Mouse (Mus musculus) right cerebral cortex, adult 18-20 months (tissue): ENCODE data around the gene Ifnar2.
A peak's percentile ranks its signal among the peaks of the same experiment; 100 is the strongest.

ENCODE experiments used
- DNase-seq: peaks from one replicate; pipeline ENCODE4 v3.0.0; 2022; ENCODE audit warnings: mixed read lengths

Gene Ifnar2

GRCm38 (mm10) chr16:91372577-91373472, at the start of gene Ifnar2:
TSS of gene Ifnar2 (plus strand) at chr16:91372783.
- peak; percentile 75 for DNase-seq

DNA sequence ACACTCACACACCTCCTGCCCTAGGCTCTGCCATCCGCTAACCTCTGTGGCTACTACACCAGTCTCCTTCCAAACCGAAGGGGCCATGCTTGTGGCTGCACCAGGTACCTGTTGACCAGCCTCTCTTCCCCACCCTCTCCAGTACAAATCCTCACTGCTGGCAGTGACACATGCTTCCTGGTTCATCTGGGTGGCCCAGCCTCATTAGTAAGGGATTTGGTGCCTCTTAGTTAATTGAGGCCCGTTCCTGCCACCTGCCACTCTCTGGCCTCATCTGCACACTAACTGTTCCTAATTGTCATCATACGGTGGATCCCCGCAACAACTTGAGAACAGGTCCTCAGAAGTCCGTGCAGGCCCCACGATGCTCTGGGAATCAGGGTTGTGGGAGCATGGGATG, 45.0 kb upstream of the Ifnar2 start:
- DNase-seq, result no peak

DNA sequence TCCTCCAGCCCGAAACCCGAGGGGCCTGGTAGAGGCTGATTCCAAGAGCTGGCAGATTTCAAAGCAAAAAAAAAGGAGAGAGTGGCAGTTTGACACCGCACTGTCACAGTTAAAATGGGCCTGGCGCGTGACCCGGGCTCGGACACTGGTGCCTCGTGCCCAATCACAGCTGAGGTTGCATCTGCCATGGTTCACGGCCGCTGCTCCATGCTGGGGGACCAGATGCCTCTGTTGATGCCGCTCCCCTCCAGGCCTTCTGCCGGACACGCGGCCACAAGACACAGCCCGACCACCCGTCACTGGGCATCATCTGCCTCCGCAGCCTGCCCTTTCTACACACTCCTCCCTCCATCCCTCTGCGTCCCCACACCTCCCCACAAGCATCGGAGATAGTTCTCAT, 43.7 kb upstream of the Ifnar2 start:
- no peak for DNase-seq

DNA sequence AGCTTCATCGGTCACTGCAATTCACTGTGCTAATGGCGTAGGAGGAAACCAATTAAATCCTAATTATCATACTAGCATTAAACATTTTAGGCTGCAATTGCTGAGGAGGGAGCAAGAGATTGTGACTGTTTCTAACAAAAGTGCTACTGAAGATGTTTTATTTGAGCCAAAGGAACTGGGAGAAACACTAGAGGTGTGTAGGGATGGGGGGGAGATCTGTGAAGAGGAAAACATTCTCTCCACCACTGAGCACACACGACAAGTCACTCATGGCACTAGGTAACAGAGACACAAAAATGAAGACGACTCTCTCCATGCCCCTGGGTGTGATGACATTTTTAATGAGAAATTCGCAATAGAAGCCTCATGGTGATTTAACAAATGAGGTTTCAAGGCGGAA, 42.1 kb upstream of the Ifnar2 start:
- DNase-seq, result no peak

DNA sequence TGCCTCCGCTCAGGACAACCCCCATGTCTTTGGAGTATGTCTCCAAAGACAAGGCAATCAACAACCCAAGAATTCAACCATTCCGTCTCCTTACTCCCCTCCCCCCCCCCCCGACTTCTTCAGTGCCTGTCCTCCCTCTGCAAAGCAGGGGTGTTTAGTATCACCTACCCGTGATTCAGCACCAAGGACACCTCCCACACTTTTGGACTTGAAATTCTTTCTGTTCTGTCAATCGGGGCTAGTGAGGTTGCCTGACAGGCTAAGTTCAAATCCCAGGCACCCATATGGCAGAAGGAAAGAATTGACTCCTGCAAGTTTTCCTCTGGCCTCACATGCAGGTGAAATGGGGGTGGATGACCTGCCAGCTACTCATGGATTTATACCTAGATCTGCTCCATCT, 41.4 kb upstream of the Ifnar2 start:
- no peak for DNase-seq

DNA sequence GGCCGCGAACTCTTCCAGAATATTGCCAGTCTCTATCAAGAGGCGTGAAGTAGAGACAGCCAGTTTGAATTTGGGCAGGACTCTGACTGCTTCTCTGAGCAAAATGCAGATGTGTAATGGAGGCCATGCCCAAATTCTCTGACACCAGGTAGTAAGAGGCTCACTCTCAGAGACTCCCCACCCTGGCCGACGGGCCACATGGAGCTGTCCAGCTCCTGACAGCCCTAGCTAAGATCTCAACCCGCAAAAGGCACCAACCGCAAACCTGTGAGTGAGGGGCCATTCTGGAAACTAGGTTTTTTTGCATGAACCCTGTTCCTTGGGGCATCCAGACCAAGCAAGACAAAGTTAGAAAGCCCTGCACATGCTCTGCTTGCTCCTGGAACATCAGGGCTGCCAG, 39.7 kb upstream of the Ifnar2 start:
- no peak for DNase-seq

- DNase-seq, result no peak
Measured at GRCm38 (mm10) chr16:91334190-91334893, 38.2 kb upstream of the Ifnar2 start.

- no peak for DNase-seq
Measured at GRCm38 (mm10) chr16:91336753-91337152, 35.8 kb upstream of the Ifnar2 start.

- DNase-seq, result no peak
Measured at GRCm38 (mm10) chr16:91337480-91337879, 35.1 kb upstream of the Ifnar2 start.

DNA sequence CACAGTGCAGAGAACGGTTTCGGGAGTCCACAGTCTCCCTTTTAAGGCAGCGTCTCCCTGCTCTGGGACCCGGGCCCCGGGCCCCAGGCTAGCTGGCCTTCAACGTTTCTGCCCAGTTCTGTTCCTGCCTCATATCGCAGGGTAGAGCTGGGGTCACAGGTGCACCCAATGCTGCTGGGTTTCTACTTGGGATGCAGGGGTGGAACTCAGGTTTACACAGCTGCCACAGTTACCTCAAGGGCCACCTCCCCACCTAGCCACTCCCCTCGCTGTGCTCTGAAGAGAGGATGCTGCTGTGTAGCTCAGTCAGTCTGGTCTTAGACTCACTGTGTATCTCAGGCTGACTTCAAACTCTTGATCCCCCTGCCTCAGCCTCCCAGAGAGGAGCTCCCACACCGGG, 26.1 kb upstream of the Ifnar2 start:
- DNase-seq, result no peak

GRCm38 (mm10) chr16:91347491-91348263, 24.9 kb upstream of the Ifnar2 start:
- DNase-seq, result no peak

- DNase-seq, result no peak
Measured at GRCm38 (mm10) chr16:91348264-91348565, 24.4 kb upstream of the Ifnar2 start.

DNA sequence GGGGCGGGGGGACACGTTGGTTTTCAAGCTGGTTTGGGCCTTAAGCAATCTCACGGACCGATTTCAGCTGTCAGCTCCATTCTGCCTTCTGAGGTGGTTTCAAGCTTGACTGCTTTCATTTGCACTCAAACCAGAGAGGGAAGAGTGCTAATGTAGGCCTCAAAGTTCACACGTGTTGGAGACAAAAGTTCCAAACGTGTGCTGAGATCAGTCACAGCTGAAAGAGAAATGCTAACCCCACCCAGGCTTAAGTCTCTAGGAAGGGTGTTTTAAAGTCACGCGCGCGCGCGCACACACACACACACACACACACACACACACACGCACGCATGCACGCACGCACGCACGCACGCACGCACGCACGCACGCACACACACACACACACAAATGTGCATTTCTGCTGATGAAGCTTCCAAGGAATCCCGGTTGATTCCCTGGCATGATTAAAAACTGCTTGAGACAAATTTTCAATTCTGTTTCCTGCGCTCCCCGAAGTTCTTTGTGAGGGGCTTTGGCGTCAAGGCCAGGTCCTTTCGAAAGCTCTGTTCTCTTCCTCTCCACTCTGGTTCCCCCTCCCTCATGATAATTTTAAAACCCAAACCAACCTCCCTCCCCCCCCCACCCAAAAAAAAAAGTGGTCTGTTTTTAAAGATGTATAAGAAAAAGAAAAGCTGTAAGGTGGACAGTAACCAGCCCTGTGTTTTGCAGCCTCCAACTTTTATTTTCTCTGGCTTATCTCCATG, 23.8 kb upstream of the Ifnar2 start:
- peak; percentile 12 for DNase-seq

GRCm38 (mm10) chr16:91352084-91352562, 20.5 kb upstream of the Ifnar2 start:
- peak; percentile 78 for DNase-seq

DNA sequence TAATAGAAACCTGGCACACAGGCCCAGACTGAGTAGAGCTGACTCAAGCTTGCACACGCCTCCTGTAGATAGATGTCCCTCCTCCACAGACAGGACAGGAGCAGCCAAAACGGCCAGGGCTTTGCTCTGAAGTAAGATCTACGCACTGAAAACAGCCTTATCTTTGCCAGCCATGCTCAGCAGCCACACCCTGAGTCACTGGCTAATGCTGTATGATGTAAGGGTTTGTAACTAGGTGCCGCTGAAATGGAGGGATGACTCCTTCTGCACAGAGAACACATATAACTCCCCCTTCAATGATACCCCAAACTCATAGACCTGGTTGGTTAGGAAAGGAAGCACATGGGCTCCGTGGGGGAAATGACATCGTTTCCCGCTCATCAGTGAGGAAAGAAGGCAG, 19.8 kb upstream of the Ifnar2 start:
- no peak for DNase-seq

DNA sequence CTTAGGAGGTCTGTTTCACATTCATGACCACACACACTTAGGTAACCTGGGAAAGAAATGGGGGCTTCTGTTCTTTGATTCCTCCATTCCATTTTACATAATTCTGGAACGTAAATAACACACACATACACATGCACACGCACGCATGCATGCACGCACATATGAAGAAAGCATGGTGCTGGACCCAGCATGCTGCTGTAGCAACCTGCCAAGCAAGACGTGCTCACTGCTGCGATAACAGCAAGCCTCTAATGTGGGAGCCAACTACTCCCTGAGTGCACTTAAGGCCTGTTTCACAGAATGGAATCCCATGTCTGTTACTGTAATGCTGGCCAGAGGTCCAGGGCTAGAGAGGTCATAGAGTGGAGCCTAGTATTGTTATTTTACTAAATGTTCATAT, 19.4 kb upstream of the Ifnar2 start:
- no peak for DNase-seq

DNA sequence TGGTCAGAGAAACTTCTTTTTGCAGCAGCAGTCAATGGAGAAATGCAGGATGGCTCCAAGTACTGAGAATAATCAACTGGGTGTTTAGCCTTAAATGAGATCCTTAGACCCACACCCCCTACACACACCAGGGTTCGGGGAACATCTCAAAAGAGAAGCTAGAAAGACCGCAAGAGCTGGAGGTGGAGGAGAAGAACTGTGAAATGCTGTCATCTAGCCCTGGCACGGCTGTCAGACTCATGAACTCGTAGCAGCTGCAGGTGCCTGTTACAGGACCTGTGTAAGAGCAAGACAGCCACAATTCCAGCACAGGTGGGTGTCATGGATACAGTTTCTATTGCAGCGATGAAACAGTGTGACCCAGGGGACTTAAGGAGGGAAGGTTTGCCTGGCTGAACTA, 18.9 kb upstream of the Ifnar2 start:
- no peak for DNase-seq

GRCm38 (mm10) chr16:91354599-91354998, 18.0 kb upstream of the Ifnar2 start:
- no peak for DNase-seq

GRCm38 (mm10) chr16:91355160-91355559, 17.4 kb upstream of the Ifnar2 start:
- no peak for DNase-seq

DNA sequence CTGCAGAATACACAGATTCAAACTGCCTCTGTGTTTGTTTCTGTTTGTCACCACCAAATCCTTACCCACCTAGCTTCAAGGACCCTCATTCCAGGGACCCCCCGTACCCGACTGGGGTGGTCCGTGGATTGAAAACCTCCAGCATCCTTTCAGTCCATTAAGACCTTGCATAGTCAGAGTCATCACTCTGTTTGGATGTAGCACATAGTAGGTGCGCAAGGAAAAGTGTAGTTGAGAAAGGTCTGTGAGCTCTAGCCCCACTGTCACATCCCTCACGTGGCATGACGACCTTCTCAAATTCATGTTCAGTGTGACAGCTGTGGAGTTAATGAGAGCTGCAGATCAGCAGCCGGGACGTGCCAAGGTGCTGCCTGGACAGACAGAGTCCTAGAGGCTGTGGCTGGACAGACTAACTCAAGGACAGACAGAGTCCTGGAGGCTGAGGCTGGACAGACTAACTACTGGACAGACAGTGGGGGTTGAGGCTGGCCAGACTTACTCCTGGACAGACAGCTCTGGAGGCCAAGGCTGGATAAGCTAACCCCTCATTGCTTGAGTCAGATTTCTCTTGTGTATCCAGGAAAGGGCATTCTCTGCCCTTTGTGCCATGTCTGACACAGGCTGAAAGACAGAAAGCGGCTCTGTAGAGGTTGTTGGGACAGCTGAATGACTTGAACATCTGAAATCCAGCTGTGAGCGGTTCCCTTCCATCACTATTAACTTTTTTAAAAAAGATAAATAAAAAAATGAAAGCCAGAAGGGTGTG, 15.6 kb upstream of the Ifnar2 start:
- no peak for DNase-seq

DNA sequence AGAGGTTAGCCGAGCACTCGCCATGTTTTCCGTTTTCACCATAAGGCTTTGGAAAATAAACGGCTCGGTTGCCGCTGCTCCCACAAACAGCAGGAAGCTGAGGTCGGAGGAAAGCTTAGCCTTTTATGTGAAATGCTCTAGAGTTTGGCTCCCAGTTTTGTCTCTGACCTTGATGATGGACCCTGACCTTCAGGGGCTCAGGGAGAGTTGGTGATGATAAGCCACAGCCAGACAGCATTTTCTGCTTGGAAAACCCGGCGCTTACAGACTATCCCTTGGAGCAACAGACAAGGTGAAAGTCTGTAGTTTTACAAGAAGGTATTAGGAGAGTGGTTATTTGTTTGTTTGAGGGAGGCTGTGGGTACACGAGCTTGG, 15.1 kb upstream of the Ifnar2 start:
- DNase-seq, result no peak

DNA sequence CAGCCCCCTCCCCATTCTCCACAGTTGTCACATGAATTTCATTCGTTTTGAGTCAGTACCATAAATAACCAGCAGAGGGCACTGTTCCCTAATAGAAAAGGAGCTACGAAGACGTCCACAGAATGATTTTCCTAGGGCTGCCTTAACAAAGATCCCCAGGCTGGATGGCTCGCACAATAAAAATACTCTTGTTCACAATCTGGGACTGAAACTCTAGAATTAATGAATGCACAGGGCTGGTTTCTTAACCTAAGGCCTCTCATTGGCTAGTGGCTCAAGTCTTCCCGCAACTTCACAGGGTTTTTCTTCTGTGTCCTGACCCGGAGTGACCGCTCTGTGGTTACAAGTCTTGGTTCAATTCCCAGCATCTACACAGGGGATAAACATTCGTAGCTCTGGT, 14.0 kb upstream of the Ifnar2 start:
- peak; percentile 26 for DNase-seq
